Mouse (Mus musculus) heart, postnatal 0 days (tissue): Measurements from ENCODE around the gene Cd160. TPM values are rescaled to one million over a fixed set of nuclear protein-coding genes. Genes with fewer than 3 reads are reported as not detected.

Source experiments
- ATAC-seq: fragments of 200-750 bp; cut with Nextera tagmentation; 2 replicates; pipeline ENCODE4 v1.8.0; 2017; ENCODE audit warnings: low read depth, moderate number of reproducible peaks, moderate library complexity; ENCODE audit not compliant: insufficient read depth
- DNase-seq: peaks from one replicate; pipeline ENCODE4 v3.0.0-alpha.2; 2016; ENCODE audit warnings: low spot score
- H3K27ac ChIP-seq: fragments of 300-500 bp; sonication (generic); 2 replicates; pipeline ENCODE4 v1.5.1; 2014; ENCODE audit warnings: low read depth, mild to moderate bottlenecking
- H3K27me3 ChIP-seq: fragments of 300-500 bp; sonication (generic); 2 replicates; pipeline ENCODE4 v1.6.1; 2014; ENCODE audit warnings: low read length, mixed read lengths; ENCODE audit not compliant: control insufficient read depth, insufficient read depth
- H3K36me3 ChIP-seq: fragments of 300-500 bp; sonication (generic); replicated peaks from 2 replicates; pipeline ENCODE4 v1.6.1; 2014; ENCODE audit warnings: low read length, mixed read lengths; ENCODE audit not compliant: control insufficient read depth, insufficient read depth
- H3K4me1 ChIP-seq: fragments of 300-500 bp; sonication (generic); 2 replicates; pipeline ENCODE4 v1.6.1; 2014; ENCODE audit warnings: antibody characterized with exemption; ENCODE audit not compliant: control insufficient read depth, insufficient read depth
- H3K4me2 ChIP-seq: fragments of 300-500 bp; sonication (generic); 2 replicates; pipeline ENCODE4 v1.6.1; 2014; ENCODE audit warnings: low read depth, mild to moderate bottlenecking, low read length, moderate library complexity
- H3K4me3 ChIP-seq: fragments of 300-500 bp; sonication (generic); 2 replicates; pipeline ENCODE4 v1.5.1; 2014; ENCODE audit warnings: low read depth, low read length
- H3K9ac ChIP-seq: fragments of 300-500 bp; sonication (generic); replicated peaks from 2 replicates; pipeline ENCODE4 v1.6.1; 2014; ENCODE audit warnings: low read depth, low read length, mixed read lengths
- H3K9me3 ChIP-seq: fragments of 300-500 bp; sonication (generic); replicated peaks from 2 replicates; pipeline ENCODE4 v1.6.1; 2016; ENCODE audit warnings: low read length; ENCODE audit not compliant: control insufficient read depth
- CTCF ChIP-seq: IDR thresholded peaks from 2 replicates; pipeline ENCODE4 v1.5.1; 2016; ENCODE audit warnings: antibody characterized with exemption, control low read depth, low read depth
- EP300 ChIP-seq: IDR thresholded peaks from 2 replicates; pipeline ENCODE4 v1.6.1; 2016; ENCODE audit warnings: antibody characterized with exemption, low read depth
- WGBS: fragments of 180-500 bp; shearing (Covaris S2); extraction: QIAGEN DNeasy Blood & Tissue Kit; methylation state at CpG from one replicate; pipeline ENCODE4 v1.1.7; 2014; 5-methylcytosine and 5-hydroxymethylcytosine counted together
- polyA plus RNA-seq: library from polyadenylated mRNA; unstranded; fragments of >200 nt; fragmentation: Nextera tagmentation; extraction: Ambion mirVana; gene quantifications from 2 replicates; pipeline ENCODE4 v1.2.1, GENCODE M21; 2015
- total RNA-seq: library from RNA; depleted of rRNA; stranded (reverse); fragments of >200 nt; gene quantifications from 2 replicates; pipeline ENCODE4 v1.2.3, GENCODE M21; 2014; ENCODE audit warnings: low replicate concordance

Cd160 gene
- total and polyA plus RNA-seq, 2 experiments from 2014 or later, result not detected

GRCm38 (mm10) chr3:96829856-96830255 lies 705 bp upstream of the Cd160 start:
- H3K4me2 ChIP-seq, result no peak overlapping the region
- no peaks in the 10 kb centered on the region for H3K9me3 ChIP-seq
- ATAC-seq (no peak), DNase-seq (no peak)
- 0 out of 2 replicates have a peak, but pooled peaks cover 3% of the 10 kb centered on the region for H3K27me3 ChIP-seq
- no peak for TF ChIP-seq EP300
- no peak for TF ChIP-seq CTCF
- 85% methylated on average over 10 of the region's 10 CpGs for WGBS
- no peak overlapping the region for H3K27ac ChIP-seq
- H3K36me3 ChIP-seq, result no peaks in the 10 kb centered on the region
- no peak overlapping the region for H3K9ac ChIP-seq
- no peak overlapping the region for H3K4me3 ChIP-seq
- no peaks in the 10 kb centered on the region for H3K4me1 ChIP-seq

GRCm38 (mm10) chr3:96828308-96828864 lies 765 bp downstream of the Cd160 start:
- no peaks in the 10 kb centered on the region for H3K36me3 ChIP-seq
- ATAC-seq (no peak), DNase-seq (no peak)
- H3K9ac ChIP-seq, result no peak overlapping the region
- H3K4me2 ChIP-seq, result no peak overlapping the region
- H3K9me3 ChIP-seq, result no peaks in the 10 kb centered on the region
- TF ChIP-seq EP300 (no peak), CTCF (no peak)
- H3K4me1 ChIP-seq, result no peaks in the 10 kb centered on the region
- H3K4me3 ChIP-seq, result no peak overlapping the region
- H3K27me3 ChIP-seq, result 0 out of 2 replicates have a peak, but pooled peaks cover 3% of the 10 kb centered on the region
- 35% methylated on average over 15 of the region's 15 CpGs for WGBS
- no peak overlapping the region for H3K27ac ChIP-seq

- 47% methylated on average over 11 of the region's 11 CpGs for WGBS
- Histone ChIP-seq H3K4me3 (no peak overlapping the region), H3K9ac (no peak overlapping the region), H3K9me3 (no peaks in the 10 kb centered on the region), H3K27ac (no peak overlapping the region), H3K4me2 (no peak overlapping the region), H3K27me3 (no peaks in the 10 kb centered on the region), H3K4me1 (no peaks in the 10 kb centered on the region), H3K36me3 (no peaks in the 10 kb centered on the region)
- DNase-seq (no peak), ATAC-seq (no peak)
- TF ChIP-seq EP300 (no peak), CTCF (no peak)
Observed at GRCm38 (mm10) chr3:96825261-96825660, 3.9 kb downstream of the Cd160 start.

- TF ChIP-seq CTCF (no peak), EP300 (no peak)
- Histone ChIP-seq H3K27me3 (no peaks in the 10 kb centered on the region), H3K4me3 (no peak overlapping the region), H3K9me3 (no peaks in the 10 kb centered on the region), H3K4me1 (no peaks in the 10 kb centered on the region), H3K27ac (no peak overlapping the region), H3K9ac (no peak overlapping the region), H3K36me3 (no peaks in the 10 kb centered on the region), H3K4me2 (no peak overlapping the region)
- WGBS, result 85% methylated on average over 12 of the region's 12 CpGs
- ATAC-seq, result no peak
- DNase-seq, result no peak
Observed at GRCm38 (mm10) chr3:96824614-96825013, 4.5 kb downstream of the Cd160 start.

GRCm38 (mm10) chr3:96823701-96824100 lies 5.5 kb downstream of the Cd160 start:
- Histone ChIP-seq H3K9me3 (no peaks in the 10 kb centered on the region), H3K4me2 (no peak overlapping the region), H3K4me1 (no peaks in the 10 kb centered on the region), H3K27ac (no peak overlapping the region), H3K27me3 (no peaks in the 10 kb centered on the region), H3K4me3 (no peak overlapping the region), H3K9ac (no peak overlapping the region), H3K36me3 (no peaks in the 10 kb centered on the region)
- DNase-seq (no peak), ATAC-seq (no peak)
- 52% methylated on average over 3 of the region's 3 CpGs for WGBS
- no peak for TF ChIP-seq EP300

GRCm38 (mm10) chr3:96821581-96821980 lies 7.6 kb downstream of the Cd160 start:
- no peak overlapping the region for H3K9ac ChIP-seq
- ATAC-seq (no peak), DNase-seq (no peak)
- H3K4me2 ChIP-seq, result no peak overlapping the region
- no peak overlapping the region for H3K4me3 ChIP-seq
- H3K27me3 ChIP-seq, result no peaks in the 10 kb centered on the region
- TF ChIP-seq EP300 (no peak), CTCF (no peak)
- H3K36me3 ChIP-seq, result no peaks in the 10 kb centered on the region
- 79% methylated on average over 4 of the region's 4 CpGs for WGBS
- H3K9me3 ChIP-seq, result no peaks in the 10 kb centered on the region
- no peaks in the 10 kb centered on the region for H3K4me1 ChIP-seq
- H3K27ac ChIP-seq, result no peak overlapping the region
